Mouse (Mus musculus): Measurements from ENCODE around the gene Zfp82.

Gene Zfp82

GRCm38 (mm10) chr7:30048126-30048525, 24.6 kb downstream of the Zfp82 start:
- DNase-seq (ENCODE audit: low spot score in 2 of 2): no peak

GRCm38 (mm10) chr7:30044354-30044753, 28.3 kb downstream of the Zfp82 start:
- no peak for DNase-seq (ENCODE audit: low spot score in 2 of 2)

GRCm38 (mm10) chr7:30034331-30034730, 38.4 kb downstream of the Zfp82 start:
- no peak for DNase-seq (ENCODE audit: low spot score in 2 of 2)

GRCm38 (mm10) chr7:30031379-30031778, 41.3 kb downstream of the Zfp82 start:
- no peak for DNase-seq (ENCODE audit: low spot score in 2 of 2)

GRCm38 (mm10) chr7:30030677-30031076, 42.0 kb downstream of the Zfp82 start:
- DNase-seq (ENCODE audit: low spot score in 2 of 2): no peak

GRCm38 (mm10) chr7:30028572-30028971, 44.1 kb downstream of the Zfp82 start:
- DNase-seq (ENCODE audit: low spot score in 2 of 2): no peak

- DNase-seq (ENCODE audit: low spot score in 2 of 2): no peak
Measured at GRCm38 (mm10) chr7:30027331-30027730, 45.4 kb downstream of the Zfp82 start.

GRCm38 (mm10) chr7:30025358-30025757, 47.3 kb downstream of the Zfp82 start:
- DNase-seq (ENCODE audit: low spot score in 2 of 2): no peak

GRCm38 (mm10) chr7:30023800-30024199, 48.9 kb downstream of the Zfp82 start:
- no peak for DNase-seq (ENCODE audit: low spot score in 2 of 2)

GRCm38 (mm10) chr7:30023324-30023723, 49.4 kb downstream of the Zfp82 start:
- DNase-seq (ENCODE audit: low spot score in 2 of 2): no peak

- DNase-seq (ENCODE audit: low spot score in 2 of 2): no peak
Measured at GRCm38 (mm10) chr7:30019543-30019942, 53.2 kb downstream of the Zfp82 start.

- no peak for DNase-seq (ENCODE audit: low spot score in 2 of 2)
Measured at GRCm38 (mm10) chr7:30017226-30017625, 55.5 kb downstream of the Zfp82 start.

- DNase-seq (ENCODE audit: low spot score in 2 of 2): peak; percentile 43 to 78
Measured at GRCm38 (mm10) chr7:30012956-30013363, 59.7 kb downstream of the Zfp82 start.

- peak in 1 of 2 experiments; percentile 24 for DNase-seq (ENCODE audit: low spot score in 2 of 2)
Measured at GRCm38 (mm10) chr7:30010551-30011195, 62.0 kb downstream of the Zfp82 start.

- DNase-seq (ENCODE audit: low spot score in 2 of 2): peak; percentile 62 to 64
Measured at GRCm38 (mm10) chr7:30009321-30010085, 63.2 kb downstream of the Zfp82 start.

- no peak for DNase-seq (ENCODE audit: low spot score in 2 of 2)
Measured at GRCm38 (mm10) chr7:30008020-30008690, 64.5 kb downstream of the Zfp82 start.

- DNase-seq (ENCODE audit: low spot score in 2 of 2): peak in 1 of 2 experiments; percentile 29
Measured at GRCm38 (mm10) chr7:30007601-30008000, 65.1 kb downstream of the Zfp82 start.
